Mouse (Mus musculus) lung, postnatal 10 days (tissue): ENCODE measurements around the gene Vmn1r237.
A peak's percentile ranks its signal among the peaks of the same experiment; 100 is the strongest.

Experiments used
- DNase-seq: peaks from one replicate; pipeline ENCODE4 v3.0.0; 2021

The Vmn1r237 gene

GRCm38 (mm10) chr17:21311565-21311964 lies at the start of gene Vmn1r237:
TSS of gene Vmn1r237 (plus strand) at chr17:21311865.
- no peak for DNase-seq

- DNase-seq, result peak; percentile 63
Measured at GRCm38 (mm10) chr17:21272103-21272502, 39.6 kb upstream of the Vmn1r237 start.

GRCm38 (mm10) chr17:21282642-21283041 lies 29.0 kb upstream of the Vmn1r237 start, which contains the start of gene Vmn1r236:
TSS of gene Vmn1r236 (plus strand) at chr17:21282942.
- no peak for DNase-seq

- no peak for DNase-seq
Measured at GRCm38 (mm10) chr17:21284395-21284794, 27.3 kb upstream of the Vmn1r237 start.

- DNase-seq, result no peak
Measured at GRCm38 (mm10) chr17:21289695-21290094, 22.0 kb upstream of the Vmn1r237 start.
